Mouse (Mus musculus) monocyte, adult 59 days (primary cell): ENCODE data around the gene Zfp433. TPM values are rescaled to one million over a fixed set of nuclear protein-coding genes. Genes with fewer than 3 reads are reported as not detected.

Experiments used
- total RNA-seq, 2 experiments: library from RNA; stranded (reverse); gene quantifications; one replicate each; pipeline ENCODE4 v1.2.4; 2023

Gene Zfp433
- 1 to 10 TPM; 2.3 to 4.6 TPM for total RNA-seq

GRCm38 (mm10) chr10:81704531-81705301, at the start of gene Zfp433:
Gene Zfp433 (plus strand): TSS chr10:81704825.

GRCm38 (mm10) chr10:81770506-81771403, 66.1 kb downstream of the Zfp433 start, which contains the start of gene Gm3055:
Gene Gm3055 (minus strand): TSS chr10:81771161.

Other genes with a start within 250 kb of the Zfp433 start
- 10 to 100 TPM; 71.7 to 75.6 TPM for gene Nfic, start 249.2 kb upstream of the Zfp433 start, total RNA-seq
- not detected for gene Celf5, start 222.1 kb upstream of the Zfp433 start, total RNA-seq
- 100 to 1,000 TPM; 108 to 128 TPM for gene Ncln, start 208.4 kb upstream of the Zfp433 start, total RNA-seq
- 10 to 100 TPM; 13.4 to 15.1 TPM for gene S1pr4, start 204.7 kb upstream of the Zfp433 start, total RNA-seq
- 10 to 100 TPM; 20.9 to 21.4 TPM for gene Gna15, start 180.6 kb upstream of the Zfp433 start, total RNA-seq
- gene Gna11, start 159.6 kb upstream of the Zfp433 start, total RNA-seq, result 10 to 100 TPM; 12.5 to 13.8 TPM
- gene Aes, start 145.3 kb upstream of the Zfp433 start, total RNA-seq, result 100 to 1,000 TPM; 239 to 246 TPM
- 1 to 10 TPM; 3.4 to 4.2 TPM for gene Tle2, start 130.3 kb upstream of the Zfp433 start, total RNA-seq
- gene Tle6, start 103.8 kb upstream of the Zfp433 start, total RNA-seq, result 1 to 10 TPM; 1.2 to 3.4 TPM
- 1 to 10 TPM in 1 of 2 experiments, under 1 TPM in 1; 0.85 to 1.0 TPM for gene BC025920, start 98.6 kb upstream of the Zfp433 start, total RNA-seq
- gene Sirt6, start 77.0 kb upstream of the Zfp433 start, total RNA-seq, result 10 to 100 TPM; 13.4 to 14.7 TPM
- 1 to 10 TPM; 2.9 to 4.5 TPM for gene Ankrd24, start 76.3 kb upstream of the Zfp433 start, total RNA-seq
- 1 to 10 TPM; 1.1 TPM for gene Gm10778, start 55.8 kb upstream of the Zfp433 start, total RNA-seq
- 1 to 10 TPM; 1.2 to 1.7 TPM for gene Gm3055, start 66.3 kb downstream of the Zfp433 start, total RNA-seq
- gene Gm4767, start 107.4 kb downstream of the Zfp433 start, total RNA-seq, result 1 to 10 TPM in 1 of 2 experiments, under 1 TPM in 1; 0.73 to 1.5 TPM
- gene Gm32687, start 159.1 kb downstream of the Zfp433 start, total RNA-seq, result 1 to 10 TPM; 1.7 to 2.1 TPM
- gene Zfp781, start 225.7 kb downstream of the Zfp433 start, total RNA-seq, result under 1 TPM; 0.21 to 0.34 TPM